Mouse (Mus musculus) urinary bladder, postnatal 10 days (tissue): ENCODE measurements around the gene Arf4.

Source experiments
- DNase-seq: peaks from one replicate; pipeline ENCODE4 v3.0.0; 2022; ENCODE audit warnings: low spot score

The Arf4 gene

DNA sequence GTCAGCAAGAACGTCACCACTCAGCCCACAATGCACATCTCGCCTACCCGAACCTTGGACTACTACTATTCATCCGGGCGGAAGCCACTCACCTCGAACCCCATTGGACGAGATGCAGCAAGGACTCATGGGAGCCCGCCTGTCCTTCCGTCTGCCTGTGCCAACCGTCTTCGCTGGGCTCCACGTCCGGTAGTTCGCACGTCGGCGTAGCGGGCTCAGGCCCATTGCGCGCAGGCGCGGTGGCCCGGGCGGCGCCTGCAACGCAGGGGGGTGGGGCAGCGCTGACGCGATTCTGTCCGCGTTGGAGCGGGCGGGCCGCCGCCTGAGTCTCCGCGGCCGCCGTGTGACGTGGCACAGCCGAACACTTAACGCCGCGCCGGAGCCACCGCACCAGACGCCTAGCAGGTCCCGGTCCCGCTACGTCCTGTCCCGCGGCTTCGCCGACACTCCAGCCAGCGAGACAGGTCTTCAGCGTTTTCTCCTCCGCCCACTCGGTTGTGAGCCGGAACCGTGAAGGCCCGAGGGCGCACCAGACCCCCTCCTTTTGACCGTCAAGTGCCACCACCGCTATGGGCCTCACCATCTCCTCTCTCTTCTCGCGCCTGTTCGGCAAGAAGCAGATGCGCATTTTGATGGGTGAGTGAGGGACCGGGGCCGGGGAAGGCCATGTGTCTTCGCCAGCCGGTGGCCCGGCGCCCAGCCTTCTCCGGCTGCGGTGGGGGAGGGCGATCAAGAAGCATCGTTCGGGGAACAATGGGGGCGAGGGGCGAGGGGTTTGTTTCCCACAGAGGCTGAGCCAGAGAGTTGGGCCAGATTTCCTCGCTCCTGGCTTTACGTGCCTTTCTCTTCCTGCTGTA lies at the start of gene Arf4:
Gene Arf4, plus strand, starts transcription at position 224 of the 857 bp plus-strand sequence.
- DNase-seq: peak; percentile 93

DNA sequence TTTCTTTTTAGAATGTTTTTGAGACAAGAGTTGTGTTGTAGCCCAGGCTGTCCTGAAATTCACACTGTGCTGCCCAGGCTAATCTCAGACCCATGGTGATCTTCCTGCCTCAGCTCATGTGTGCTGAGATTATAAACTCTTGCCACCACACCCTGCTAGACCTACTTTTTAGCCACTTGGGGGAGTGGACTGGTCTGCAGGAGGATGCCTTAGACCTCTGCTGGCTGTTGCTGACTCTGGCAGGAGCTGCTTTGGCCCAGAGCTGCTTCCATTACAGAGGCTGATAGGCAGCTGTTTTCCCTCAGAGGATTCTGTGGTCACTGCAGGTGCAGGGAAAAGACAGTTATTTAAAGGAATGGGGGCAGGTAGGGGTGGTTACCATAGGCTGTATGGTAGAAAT lies 46.5 kb upstream of the Arf4 start:
- no peak for DNase-seq

DNA sequence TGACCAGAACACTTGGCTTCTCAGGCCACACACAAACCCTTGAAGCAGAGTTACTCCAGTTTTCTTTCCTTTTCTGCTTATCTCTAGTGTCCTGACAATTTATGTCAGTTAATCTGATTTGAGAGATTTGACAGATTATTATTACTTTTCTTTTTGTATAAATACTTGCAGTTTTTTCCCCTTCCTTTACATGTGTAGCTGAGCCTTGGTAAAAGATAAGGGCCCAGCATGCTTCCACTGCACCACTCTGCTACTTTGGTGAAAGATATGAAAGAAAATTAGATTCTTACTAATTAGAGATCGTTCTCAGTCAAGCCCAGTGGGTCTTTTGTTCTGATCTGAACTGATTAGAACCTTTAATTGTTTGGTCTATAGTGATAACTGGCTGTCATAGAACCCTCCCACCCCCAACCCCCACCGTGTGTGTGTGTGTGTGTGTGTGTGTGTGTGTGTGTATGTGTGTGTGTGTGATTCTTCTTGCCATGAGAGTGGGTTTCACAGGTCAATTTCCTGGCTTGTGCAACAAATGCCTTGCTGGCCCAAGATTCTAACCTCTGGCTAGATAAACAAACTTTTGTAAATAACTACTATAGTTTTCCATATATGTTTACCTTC lies 44.5 kb upstream of the Arf4 start:
- no peak for DNase-seq

DNA sequence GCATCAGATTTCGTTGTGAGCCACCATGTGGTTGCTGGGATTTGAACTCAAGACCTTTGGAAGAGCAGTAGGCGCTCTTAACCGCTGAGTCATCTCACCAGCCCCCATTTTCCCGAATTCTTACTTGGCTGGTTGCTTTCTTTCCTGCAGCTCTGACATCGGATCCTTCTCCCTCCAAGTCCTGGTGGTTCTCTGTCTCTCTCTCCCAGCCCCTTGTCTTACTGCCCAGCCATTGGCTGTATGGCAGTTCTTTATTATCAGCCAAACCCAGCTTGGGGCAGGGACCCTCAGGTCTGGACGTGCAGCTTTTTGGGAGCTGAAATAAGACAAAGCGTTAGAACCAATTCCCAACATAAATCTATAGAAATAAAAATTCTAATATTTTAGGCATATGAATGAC lies 42.7 kb upstream of the Arf4 start:
- DNase-seq: no peak

DNA sequence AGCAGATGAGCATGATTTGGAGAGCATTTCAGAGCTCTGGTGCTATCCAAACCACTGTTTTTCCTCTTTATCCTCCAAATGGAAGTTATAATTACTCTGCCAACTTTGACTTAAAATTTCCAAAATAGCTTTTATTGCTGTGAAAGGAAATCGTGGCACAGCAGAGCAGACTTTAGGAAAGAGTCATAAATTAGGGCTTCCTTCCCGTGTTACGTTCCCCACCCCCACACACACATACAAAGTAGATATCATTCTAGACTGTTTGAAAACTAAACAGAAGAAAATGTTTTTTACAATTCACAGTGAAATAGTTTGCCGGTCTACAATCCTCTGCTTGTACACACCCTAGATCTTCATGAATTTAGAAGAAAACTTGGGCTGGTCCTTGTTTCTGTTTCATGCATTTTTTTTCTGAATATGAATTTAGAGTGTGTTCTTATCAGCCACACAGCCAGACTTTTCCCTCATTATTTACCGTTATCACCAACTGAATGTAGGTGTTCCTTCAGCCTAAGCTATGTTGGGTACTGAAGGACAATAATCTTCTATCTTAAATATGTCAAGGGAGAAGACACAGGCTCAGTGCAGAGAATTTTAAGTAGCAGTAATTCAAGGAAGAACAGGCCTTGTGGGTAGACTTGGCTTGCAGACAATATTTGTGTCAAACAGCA lies 42.0 kb upstream of the Arf4 start:
- no peak for DNase-seq

DNA sequence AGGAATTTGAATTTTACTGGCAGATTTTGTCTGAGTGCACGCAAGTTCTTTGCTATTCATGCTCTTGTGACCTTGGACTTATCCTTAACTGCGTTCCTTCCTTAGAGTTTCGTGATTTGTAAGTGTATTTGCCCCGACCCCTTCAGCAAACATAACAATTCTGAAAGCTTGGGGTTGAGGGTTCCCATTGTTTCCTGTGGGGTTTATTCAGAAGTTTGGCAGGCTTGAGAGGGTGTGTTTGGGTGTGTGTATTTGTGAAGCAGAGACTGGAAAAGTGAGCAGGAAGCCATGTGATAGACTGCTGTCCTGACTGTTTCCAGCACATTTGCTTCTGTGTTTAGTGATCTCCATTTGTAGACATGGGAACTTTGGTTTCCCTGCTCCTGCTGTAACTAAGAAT lies 32.5 kb upstream of the Arf4 start:
- no peak for DNase-seq

DNA sequence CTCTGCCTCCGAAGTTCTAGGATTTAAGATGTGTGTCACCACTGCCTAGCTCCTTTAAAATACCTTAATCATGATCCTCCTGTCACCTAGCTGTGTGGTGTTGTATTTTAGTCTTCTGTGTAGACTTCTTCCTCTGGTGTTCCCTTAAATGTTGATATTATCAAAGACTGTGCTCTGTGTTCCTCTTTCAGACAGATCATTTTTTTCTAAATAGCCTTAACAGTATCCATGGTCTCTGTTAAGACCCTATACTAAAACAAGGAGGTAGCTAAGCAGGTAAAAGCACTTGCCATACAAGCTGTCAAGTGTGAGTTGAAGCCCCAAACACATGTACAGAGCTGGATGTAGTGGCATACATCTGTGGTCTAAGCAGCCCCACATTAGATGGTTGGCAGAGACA lies 28.2 kb upstream of the Arf4 start:
- DNase-seq: no peak

DNA sequence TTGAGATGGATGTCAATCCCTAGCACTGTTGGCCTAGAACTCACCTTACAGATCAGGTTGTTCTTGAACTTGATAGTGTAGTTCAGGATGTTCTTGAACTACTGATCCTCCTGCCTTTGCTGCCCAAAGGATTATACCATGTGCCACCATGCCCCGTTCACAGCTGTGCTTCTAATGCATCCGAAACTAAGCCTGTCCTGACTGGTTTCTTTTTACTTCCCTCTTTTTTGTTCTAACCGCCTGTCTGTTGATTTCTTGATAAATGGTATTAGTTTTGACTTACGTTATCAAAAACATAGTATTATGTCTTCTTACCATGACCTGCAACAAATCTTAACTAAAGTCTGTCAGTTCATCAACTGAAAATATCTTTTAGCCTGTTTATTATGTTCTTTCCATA lies 27.2 kb upstream of the Arf4 start:
- no peak for DNase-seq

DNA sequence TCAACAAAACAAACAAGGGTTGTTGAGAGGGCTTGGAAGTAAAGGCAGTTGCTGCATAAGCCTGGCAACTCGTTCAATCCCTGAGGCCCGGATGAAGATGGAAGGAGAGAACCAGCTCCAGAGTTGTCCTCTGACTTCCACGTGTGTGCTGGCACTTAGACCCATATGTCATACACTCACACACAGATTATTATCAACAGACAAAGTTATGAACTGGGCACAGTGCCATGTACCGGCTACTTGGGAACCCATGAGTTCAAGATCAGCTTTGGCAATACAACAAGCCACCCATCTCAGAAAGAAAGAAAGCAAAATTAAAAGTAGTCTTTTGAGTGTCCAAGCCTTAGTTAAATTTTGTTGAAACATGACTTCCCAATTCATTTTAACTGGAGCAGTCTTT lies 12.6 kb upstream of the Arf4 start:
- DNase-seq: no peak

DNA sequence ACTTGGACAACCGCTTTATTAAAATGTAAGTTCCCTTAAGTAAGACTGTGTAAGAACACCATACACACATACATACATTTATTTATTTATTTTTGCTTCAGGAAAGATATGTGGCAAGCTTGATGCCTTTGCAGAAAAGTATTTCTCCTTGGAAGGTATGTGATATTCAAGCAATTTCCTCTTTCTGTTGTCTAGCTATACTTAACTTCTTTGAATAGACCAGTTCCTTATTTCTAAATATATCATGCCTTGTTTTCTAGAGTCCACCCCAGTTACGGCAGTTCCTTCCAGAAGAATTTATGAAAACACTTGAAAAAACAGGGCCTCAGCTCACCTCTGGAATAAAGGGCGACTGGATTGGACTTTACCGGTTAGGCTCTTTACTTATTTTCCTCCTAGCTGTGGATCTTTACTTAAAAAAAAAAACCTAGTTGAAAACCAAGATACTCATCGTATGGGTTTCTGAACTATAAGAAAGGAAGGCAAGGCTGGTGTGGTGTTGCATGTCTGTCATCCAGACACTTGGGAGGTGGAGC lies 11.2 kb upstream of the Arf4 start:
- DNase-seq: no peak

DNA sequence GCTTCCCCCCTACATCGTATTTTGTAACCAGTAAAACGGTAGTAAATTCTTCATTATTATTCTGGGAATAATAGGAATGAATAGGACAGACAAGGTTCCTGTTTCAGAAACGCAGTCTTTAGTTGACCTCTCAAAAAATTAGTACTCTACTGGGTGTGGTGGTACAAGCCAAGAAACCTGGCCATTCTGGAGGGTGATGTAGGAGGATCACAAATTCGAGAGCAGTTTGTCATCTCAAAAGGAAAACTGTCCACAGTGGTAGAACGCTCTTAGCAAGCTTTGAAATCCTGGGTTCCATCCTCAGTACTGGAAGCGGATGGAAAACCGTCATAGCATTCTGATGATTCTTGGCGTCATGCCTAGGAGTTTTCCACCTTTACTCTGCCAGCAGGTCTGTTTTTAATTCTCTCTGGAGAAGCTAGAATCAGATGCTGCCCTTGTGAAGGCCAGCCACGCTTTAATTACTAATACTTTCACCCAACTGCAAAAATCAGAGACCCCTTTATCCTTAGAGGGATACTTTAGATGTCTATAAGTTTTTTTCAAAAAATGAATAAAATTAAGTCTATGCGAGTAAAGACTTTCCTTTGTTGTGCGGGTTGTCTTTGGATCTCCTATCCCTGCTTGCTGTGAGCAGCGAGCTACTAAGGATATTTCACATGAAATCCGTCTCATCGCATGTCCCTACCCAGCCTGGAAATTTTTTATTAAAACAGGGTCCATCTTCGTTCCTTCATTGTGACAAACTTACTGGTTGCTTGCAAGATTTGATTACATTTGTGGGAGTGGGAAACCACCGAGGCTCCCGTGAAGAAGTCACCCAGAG lies 636 bp upstream of the Arf4 start:
- no peak for DNase-seq

DNA sequence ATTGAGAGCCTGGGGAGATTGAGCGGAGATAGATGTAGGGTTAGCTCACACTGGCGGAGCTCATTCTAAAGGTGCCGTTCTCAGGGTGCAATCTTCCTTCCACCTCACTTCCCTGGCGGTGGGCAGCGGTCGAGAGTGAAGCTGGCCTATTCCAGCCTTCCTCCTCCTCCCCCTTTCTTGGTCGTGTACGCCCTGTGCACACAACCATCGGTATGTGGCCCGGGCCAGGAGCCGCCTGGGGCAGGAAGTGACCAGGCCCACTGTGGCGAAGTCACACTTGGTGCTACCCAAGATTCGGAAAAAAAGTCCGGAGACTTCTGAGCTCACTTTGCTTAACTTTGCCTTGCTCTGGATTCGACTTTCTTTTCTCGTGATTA lies 822 bp downstream of the Arf4 start:
- DNase-seq: peak; percentile 21

DNA sequence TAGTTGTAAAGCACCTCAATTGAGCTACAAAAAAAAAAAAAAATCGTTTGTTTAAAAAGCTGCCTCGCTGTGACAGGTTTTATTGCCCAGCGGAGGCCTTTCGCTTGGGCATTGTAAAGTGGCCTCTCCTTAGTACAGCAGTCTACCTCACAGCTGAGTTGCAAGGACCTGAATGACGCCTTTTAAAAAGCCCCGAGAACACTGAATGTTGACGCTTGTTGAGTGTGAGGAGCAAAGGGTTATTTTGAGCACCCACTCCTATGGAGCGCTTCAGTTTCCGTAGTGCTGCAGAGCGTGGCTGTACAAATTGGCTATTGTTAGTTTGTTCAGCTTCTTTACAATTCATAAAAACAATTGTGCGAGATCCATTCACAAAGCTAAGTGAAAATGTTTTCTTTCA lies 1.4 kb downstream of the Arf4 start:
- DNase-seq: no peak

DNA sequence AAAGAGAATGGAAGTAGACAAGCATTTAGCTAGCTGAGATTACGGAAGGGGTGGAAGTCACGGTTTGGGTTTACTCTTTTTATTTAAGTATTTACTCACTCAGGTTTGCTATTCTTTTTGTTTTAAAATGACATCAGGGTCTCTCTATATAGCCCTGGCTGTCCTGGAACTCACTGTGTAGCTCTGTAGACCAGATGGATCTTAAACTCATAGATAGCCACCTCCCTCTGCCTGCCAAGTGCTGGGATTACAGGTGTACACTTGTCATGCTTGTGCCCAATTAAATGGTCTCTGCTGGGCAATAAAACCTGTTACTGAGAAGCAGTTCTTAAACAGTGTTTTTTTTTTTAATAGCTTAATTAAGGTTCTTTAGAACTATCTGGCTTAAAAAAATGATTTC lies 2.1 kb downstream of the Arf4 start:
- DNase-seq: no peak

DNA sequence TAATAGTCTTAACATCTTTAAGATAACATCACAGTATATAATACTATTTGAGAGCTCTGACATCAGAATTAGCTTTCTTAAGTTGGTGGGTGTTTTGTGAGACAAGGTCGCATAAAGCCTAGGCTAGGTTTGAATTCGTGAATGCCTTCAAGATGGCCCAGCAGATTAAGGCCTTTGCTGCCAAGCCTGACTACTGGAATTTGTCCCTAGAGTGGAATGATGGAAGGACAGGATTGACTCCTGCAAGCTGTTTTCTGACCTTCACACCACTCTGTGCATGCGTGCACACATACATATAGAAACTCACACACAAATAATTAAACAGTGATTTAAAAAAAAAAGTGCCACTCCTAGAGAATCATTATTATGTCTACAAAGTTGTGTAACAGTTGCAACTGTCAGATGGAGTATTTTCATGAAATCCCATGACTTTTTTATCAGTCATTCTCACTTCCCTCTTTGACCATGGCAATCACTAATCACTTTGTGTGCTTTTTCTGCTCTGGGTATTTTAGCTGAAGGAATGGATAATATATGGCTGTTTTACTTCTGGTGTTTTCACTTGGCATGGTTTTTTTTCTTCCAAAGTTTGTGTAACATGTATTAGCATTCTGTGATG lies 5.2 kb downstream of the Arf4 start:
- DNase-seq: no peak

DNA sequence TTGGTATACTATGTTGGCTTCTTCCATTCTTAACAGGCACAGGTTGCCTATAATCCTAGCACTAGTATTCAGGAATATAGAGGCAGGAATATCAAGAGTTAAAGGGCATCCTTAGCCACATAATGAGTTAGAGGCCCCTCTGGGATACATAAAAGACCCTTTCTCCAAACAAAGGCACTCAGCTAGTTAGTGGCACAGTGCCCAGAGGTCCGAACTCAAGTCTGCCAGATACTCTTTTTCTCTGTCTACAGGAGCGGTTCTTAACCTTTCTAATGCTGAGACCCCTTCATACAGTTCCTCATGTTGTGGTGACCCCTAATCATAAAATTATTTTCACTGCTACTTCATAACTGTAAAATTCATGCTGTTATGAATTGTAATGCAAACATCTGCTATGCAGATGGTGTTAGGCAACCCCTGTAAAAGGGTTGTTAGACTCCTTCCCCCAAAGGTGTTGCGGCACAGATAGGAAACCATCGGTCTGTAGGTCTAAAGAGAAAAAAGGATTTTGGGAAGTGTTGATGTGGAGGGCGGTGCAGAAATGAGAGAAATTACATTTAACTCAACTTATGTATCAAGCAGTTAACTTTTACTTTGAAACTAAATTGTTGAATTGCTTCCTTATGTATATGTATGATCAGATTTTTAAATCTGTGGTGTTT lies 8.2 kb downstream of the Arf4 start:
- DNase-seq: no peak

DNA sequence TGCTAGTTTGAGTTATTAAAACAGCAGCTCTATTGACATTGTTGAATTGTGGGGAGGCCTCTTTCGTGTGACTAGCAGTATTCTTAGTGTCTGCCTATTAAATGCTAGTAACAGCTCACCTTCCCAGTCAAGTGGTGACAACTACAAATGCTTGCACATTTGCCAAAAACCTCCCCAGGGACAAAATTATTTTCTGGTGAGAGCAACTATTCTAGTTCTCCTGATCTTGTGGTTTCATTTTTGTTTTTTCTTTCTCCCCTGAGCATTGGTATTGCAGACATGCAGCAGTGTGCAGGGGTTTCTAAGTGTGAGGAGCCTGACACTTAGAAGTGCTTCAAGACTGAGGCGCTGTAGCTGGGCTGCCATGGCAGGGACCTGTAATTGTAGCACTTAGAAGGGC lies 9.9 kb downstream of the Arf4 start:
- DNase-seq: no peak

DNA sequence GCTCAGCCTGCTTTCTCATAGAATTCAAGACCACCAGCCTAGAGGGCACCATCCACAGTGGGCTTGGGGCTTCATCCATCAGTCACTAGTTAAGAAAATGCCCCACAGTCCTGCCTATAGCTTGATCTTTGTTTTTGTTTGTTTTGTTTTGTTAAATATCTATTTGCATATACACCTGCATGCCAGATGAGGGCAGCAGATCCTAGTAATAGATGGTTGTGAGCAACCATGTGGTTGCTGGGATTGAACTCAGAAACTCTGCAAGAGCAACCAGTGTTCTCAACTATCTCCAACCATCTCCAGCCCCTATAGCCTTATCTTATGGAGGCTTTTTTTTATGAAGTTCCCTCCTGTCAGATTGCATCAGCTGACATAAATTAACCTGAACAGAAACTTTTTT lies 14.0 kb downstream of the Arf4 start:
- DNase-seq: no peak

DNA sequence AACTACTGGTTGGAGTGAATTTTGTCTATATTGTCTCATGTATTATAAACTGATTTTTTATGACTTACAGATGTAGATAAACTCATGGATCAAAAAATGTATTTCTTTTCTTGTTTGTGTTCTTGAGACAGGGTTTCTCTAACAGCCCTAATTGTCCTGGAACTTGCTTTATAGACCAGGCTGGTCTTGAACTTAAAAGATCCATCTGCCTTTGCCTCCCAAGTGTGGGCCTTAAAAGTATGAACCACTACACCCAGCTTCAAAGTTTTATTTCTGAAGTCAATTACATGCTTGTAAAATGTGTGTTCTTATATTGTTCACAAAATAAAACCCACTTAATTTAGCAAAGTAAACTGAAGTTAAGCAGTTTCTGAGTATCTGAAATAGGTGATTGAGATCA lies 20.3 kb downstream of the Arf4 start:
- no peak for DNase-seq

DNA sequence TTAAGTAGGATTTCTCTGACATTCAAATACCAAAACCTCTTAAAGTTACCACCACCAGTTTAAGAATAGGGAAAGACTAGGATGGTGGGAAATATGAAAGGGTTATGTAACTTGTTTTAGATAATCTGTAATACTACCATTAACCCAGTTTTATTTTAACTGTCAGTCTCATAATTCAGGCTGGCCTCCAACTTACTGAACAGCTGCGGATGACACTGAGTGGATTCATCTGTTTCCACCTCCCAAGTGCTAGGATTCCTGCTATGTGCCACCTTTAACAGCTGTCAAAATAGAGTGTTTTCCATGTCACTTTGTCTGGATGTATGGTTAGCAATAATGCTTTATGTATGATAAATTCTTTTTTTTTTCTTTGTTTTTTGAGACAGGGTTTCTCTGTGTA lies 22.4 kb downstream of the Arf4 start:
- no peak for DNase-seq

DNA sequence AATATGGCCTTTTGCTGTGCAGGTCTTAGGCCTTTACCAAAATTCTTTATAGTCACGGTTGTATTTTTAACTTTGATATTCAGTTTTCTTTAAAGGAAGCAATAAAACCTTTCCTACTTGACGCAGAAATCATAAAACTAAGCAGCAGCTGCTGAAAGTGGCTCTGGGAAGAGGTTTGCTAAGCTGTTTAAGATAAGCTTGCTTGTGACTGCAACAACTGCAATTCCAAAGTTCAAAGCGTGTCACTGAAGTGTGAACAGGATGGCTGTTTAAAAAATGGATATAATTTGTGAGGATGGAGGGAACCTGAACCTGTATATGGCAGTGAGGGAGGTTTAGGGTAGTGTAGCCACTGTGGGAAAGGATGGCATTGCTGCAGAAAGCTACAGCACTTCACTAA lies 24.1 kb downstream of the Arf4 start:
- no peak for DNase-seq
